Mouse (Mus musculus) erythroblast, embryonic 14.5 days (primary cell): ENCODE results near the gene Polr2m. TPM values are rescaled to one million over a fixed set of nuclear protein-coding genes. Genes with fewer than 3 reads are reported as not detected.
A peak's percentile ranks its signal among the peaks of the same experiment; 100 is the strongest.

Experiments
- H3K27me3 ChIP-seq: 2 replicates; pipeline ENCODE4 v1.6.1; 2012; ENCODE audit warnings: inconsistent platforms; ENCODE audit not compliant: control insufficient read depth
- H3K36me3 ChIP-seq: 2 replicates; pipeline ENCODE4 v1.6.1; 2012; ENCODE audit warnings: mild to moderate bottlenecking, inconsistent platforms; ENCODE audit not compliant: control insufficient read depth
- H3K4me1 ChIP-seq: 2 replicates; pipeline ENCODE4 v1.6.1; 2012; ENCODE audit warnings: inconsistent platforms; ENCODE audit not compliant: control insufficient read depth
- H3K4me3 ChIP-seq: replicated peaks from 2 replicates; pipeline ENCODE3; 2012; ENCODE audit warnings: moderate library complexity, mild to moderate bottlenecking, inconsistent platforms
- H3K9me3 ChIP-seq: 2 replicates; pipeline ENCODE4 v1.6.1; 2012; ENCODE audit warnings: low read length, inconsistent platforms, mixed read lengths; ENCODE audit not compliant: control insufficient read depth
- GATA1 ChIP-seq: IDR thresholded peaks from 2 replicates; pipeline ENCODE4 v1.6.1; 2012; ENCODE audit warnings: low read length, inconsistent platforms, mixed read lengths
- TAL1 ChIP-seq: IDR thresholded peaks from 3 replicates; pipeline ENCODE4 v1.6.1; 2012; ENCODE audit warnings: low read length, inconsistent platforms, mixed read lengths
- polyA plus RNA-seq: library from polyadenylated mRNA; stranded (reverse); fragments of >175 nt; gene quantifications from 2 replicates; pipeline ENCODE4 v1.2.3, GENCODE M21; 2012

The Polr2m gene
- 18.2 and 24.7 TPM in 2 replicates for polyA plus RNA-seq

GRCm38 (mm10) chr9:71485475-71486094 is at the start of gene Polr2m:
Gene Polr2m (minus strand): TSS chr9:71485935.
- Histone ChIP-seq H3K36me3 (peaks cover 33% of the 10 kb centered on the region), H3K27me3 (peaks cover 20% of the 10 kb centered on the region), H3K9me3 (no peaks in the 10 kb centered on the region; the same call in 1 of the 2 replicates), H3K4me3 (peak within 1 kb of the TSS; percentile 95), H3K4me1 (peaks cover 33% of the 10 kb centered on the region)
- TF ChIP-seq TAL1: no peak
- no peak for TF ChIP-seq GATA1

DNA sequence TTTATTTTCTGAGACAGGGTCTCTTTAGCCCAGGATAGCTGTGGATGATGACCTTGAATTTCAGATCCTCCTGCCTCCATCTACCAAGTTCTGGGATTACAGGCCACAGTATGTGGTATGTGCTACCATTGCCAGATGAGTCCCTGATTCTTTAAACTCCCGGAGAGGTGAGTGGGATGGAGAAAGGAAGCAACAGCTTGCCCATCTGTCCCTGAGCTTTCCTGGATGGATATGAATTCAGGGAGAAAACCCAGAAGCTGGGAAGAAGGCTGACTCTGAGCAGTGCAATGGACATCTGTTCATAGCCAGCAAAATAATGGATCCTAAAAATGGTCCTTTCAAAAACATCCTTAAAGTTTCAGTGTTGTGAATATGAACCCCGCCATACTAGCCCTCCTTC is 49.3 kb upstream of the Polr2m start:
- TF ChIP-seq GATA1: no peak
- TF ChIP-seq TAL1: no peak
- H3K4me1 ChIP-seq: no peaks in the 10 kb centered on the region
- no peaks in the 10 kb centered on the region for H3K9me3 ChIP-seq
- H3K27me3 ChIP-seq: no peaks in the 10 kb centered on the region
- no peak overlapping the region for H3K4me3 ChIP-seq
- H3K36me3 ChIP-seq: no peaks in the 10 kb centered on the region

DNA sequence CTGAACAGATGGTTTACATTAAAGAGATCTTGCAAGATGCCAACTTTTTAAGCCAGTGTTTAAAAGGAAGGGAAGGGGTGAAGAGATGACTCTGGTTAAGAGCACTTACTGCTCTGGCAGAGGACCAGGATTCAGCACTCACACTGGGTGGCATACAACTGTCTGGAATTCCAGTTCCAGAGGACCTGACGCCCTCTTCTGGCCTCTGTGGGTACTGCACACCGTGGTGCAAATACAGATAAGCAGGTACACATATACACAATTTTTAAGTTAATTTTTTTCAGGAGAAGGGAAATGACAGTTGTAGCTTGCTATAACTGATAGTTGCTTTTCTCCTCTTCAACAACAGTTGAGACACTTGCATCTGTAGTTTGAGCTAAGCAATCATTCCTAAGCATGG is 44.2 kb upstream of the Polr2m start:
- TF ChIP-seq GATA1 (no peak), TAL1 (no peak)
- Histone ChIP-seq H3K9me3 (no peaks in the 10 kb centered on the region), H3K4me1 (no peaks in the 10 kb centered on the region), H3K27me3 (no peaks in the 10 kb centered on the region), H3K36me3 (no peaks in the 10 kb centered on the region), H3K4me3 (no peak overlapping the region)

- H3K36me3 ChIP-seq: no peaks in the 10 kb centered on the region
- no peak for TF ChIP-seq TAL1
- TF ChIP-seq GATA1: no peak
- no peaks in the 10 kb centered on the region for H3K9me3 ChIP-seq
- no peaks in the 10 kb centered on the region for H3K4me1 ChIP-seq
- no peak overlapping the region for H3K4me3 ChIP-seq
- H3K27me3 ChIP-seq: no peaks in the 10 kb centered on the region
Measured at GRCm38 (mm10) chr9:71527438-71527837, 41.7 kb upstream of the Polr2m start.

DNA sequence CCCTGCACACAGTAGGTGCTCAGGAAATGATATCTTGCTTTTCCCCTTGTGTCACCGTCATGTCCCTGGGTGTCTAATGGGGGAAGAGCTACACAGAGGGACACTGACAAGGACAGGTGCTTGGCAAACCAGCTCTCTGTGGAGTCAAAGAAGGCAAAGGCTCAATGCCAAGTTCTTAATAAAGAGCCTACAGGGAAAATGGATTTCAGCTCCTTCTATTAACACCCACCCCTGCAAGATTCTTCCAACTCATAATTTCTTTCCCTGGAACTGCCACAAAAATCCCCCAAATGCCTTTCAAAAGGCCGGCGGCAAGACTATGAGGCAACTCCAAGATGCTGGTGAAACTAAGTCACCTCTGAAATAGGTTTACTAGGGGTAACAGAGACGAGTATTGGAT is 38.2 kb upstream of the Polr2m start:
- Histone ChIP-seq H3K4me3 (no peak overlapping the region), H3K27me3 (no peaks in the 10 kb centered on the region), H3K36me3 (no peaks in the 10 kb centered on the region), H3K9me3 (peaks cover 2% of the 10 kb centered on the region; the same call in 1 of the 2 replicates), H3K4me1 (no peaks in the 10 kb centered on the region)
- no peak for TF ChIP-seq TAL1

- no peaks in the 10 kb centered on the region for H3K4me1 ChIP-seq
- peaks cover 2% of the 10 kb centered on the region; the same call in 1 of the 2 replicates for H3K9me3 ChIP-seq
- no peaks in the 10 kb centered on the region for H3K36me3 ChIP-seq
- no peak overlapping the region for H3K4me3 ChIP-seq
- TF ChIP-seq TAL1: no peak
- TF ChIP-seq GATA1: no peak
- no peaks in the 10 kb centered on the region for H3K27me3 ChIP-seq
Measured at GRCm38 (mm10) chr9:71519836-71520235, 34.1 kb upstream of the Polr2m start.

- Histone ChIP-seq H3K27me3 (no peaks in the 10 kb centered on the region), H3K4me1 (no peaks in the 10 kb centered on the region), H3K4me3 (no peak overlapping the region), H3K36me3 (no peaks in the 10 kb centered on the region), H3K9me3 (peaks cover 2% of the 10 kb centered on the region; the same call in 1 of the 2 replicates)
- TF ChIP-seq TAL1 (no peak), GATA1 (no peak)
Measured at GRCm38 (mm10) chr9:71517487-71517886, 31.8 kb upstream of the Polr2m start.

DNA sequence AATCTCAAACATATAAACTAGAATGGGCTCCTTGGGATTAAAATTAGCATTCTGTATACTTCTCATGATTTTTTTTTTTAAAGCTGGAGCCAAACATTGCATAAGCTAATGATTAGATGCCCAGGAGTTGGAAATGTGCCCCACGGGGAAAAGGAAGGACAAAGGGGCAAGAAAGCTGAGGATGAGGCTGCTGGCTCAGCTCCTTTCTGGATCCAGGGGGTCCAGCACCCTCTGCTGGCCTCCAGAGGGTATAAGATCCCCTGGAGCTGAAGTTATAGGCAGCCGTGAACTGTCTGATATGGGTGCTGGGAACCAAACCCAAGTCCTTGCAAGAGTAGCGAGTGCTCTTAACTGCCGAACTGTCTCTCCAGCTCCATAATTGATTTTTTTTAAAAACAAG is 30.1 kb upstream of the Polr2m start:
- no peak overlapping the region for H3K4me3 ChIP-seq
- TF ChIP-seq TAL1: no peak
- TF ChIP-seq GATA1: no peak
- H3K36me3 ChIP-seq: no peaks in the 10 kb centered on the region
- H3K27me3 ChIP-seq: no peaks in the 10 kb centered on the region
- no peaks in the 10 kb centered on the region for H3K4me1 ChIP-seq
- H3K9me3 ChIP-seq: peaks cover 2% of the 10 kb centered on the region; the same call in 1 of the 2 replicates

DNA sequence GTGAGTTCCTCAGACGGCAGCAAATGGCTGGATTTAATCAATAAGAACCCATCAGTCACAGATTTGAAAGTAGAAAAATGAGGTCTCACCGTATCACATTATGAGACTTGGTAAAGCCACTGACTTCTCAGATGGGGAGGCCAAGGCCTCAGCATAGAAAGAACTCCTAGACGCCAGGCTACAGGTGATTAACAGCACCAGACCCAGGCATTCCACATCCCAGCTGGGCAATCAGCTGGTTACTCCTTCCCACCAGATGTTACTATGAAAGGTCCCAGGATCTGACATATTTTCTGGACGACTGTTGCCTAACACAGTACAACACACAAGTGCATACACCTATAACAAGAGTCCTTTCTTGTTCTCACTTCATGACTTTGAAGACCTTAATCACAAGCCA is 27.8 kb upstream of the Polr2m start:
- no peaks in the 10 kb centered on the region for H3K36me3 ChIP-seq
- TF ChIP-seq GATA1: no peak
- no peak for TF ChIP-seq TAL1
- no peaks in the 10 kb centered on the region for H3K27me3 ChIP-seq
- H3K4me3 ChIP-seq: no peak overlapping the region
- H3K9me3 ChIP-seq: no peaks in the 10 kb centered on the region
- H3K4me1 ChIP-seq: no peaks in the 10 kb centered on the region

GRCm38 (mm10) chr9:71512899-71513298 is 27.2 kb upstream of the Polr2m start:
- TF ChIP-seq TAL1 (no peak), GATA1 (no peak)
- Histone ChIP-seq H3K9me3 (no peaks in the 10 kb centered on the region), H3K4me1 (no peaks in the 10 kb centered on the region), H3K4me3 (no peak overlapping the region), H3K27me3 (no peaks in the 10 kb centered on the region), H3K36me3 (no peaks in the 10 kb centered on the region)
